Mouse (Mus musculus) midbrain, embryonic 14.5 days (tissue): ENCODE measurements around the gene Gm26657. TPM values are rescaled to one million over a fixed set of nuclear protein-coding genes. Genes with fewer than 3 reads are reported as not detected.

Experiments
- ATAC-seq: fragments of 200-750 bp; cut with Nextera tagmentation; 2 replicates; pipeline ENCODE4 v1.8.0; 2017; ENCODE audit warnings: moderate number of reproducible peaks, moderate library complexity; ENCODE audit not compliant: low FRiP score, low TSS enrichment
- DNase-seq: peaks from one replicate; pipeline ENCODE4 v3.0.0-alpha.2; 2015
- H3K27ac ChIP-seq: fragments of 300-500 bp; sonication (generic); replicated peaks from 2 replicates; pipeline ENCODE4 v1.5.1; 2014; ENCODE audit warnings: mild to moderate bottlenecking, low read depth, low read length, moderate library complexity
- H3K27me3 ChIP-seq: fragments of 300-500 bp; sonication (generic); 2 replicates; pipeline ENCODE4 v1.6.1; 2014; ENCODE audit warnings: low read length, control low read depth, mixed read lengths; ENCODE audit not compliant: control insufficient read depth, insufficient read depth
- H3K36me3 ChIP-seq: fragments of 300-500 bp; sonication (generic); 2 replicates; pipeline ENCODE4 v1.6.1; 2014; ENCODE audit warnings: low read length, control low read depth; ENCODE audit not compliant: control insufficient read depth, insufficient read depth
- H3K4me1 ChIP-seq: fragments of 300-500 bp; sonication (generic); 2 replicates; pipeline ENCODE4 v1.6.1; 2014; ENCODE audit warnings: mild to moderate bottlenecking, antibody characterized with exemption, low read length, control low read depth; ENCODE audit not compliant: control insufficient read depth, insufficient read depth
- H3K4me2 ChIP-seq: fragments of 300-500 bp; sonication (generic); 2 replicates; pipeline ENCODE4 v1.6.1; 2014; ENCODE audit warnings: mild to moderate bottlenecking, low read length, moderate library complexity
- H3K4me3 ChIP-seq: fragments of 300-500 bp; sonication (generic); replicated peaks from 2 replicates; pipeline ENCODE4 v1.5.1; 2014; ENCODE audit warnings: low read depth, low read length
- H3K9ac ChIP-seq: fragments of 300-500 bp; sonication (generic); replicated peaks from 2 replicates; pipeline ENCODE4 v1.6.1; 2014; ENCODE audit warnings: mild to moderate bottlenecking, low read length, moderate library complexity
- H3K9me3 ChIP-seq: fragments of 300-500 bp; sonication (generic); 2 replicates; pipeline ENCODE4 v1.6.1; 2016; ENCODE audit warnings: low read length, control low read depth, mixed read lengths; ENCODE audit not compliant: control insufficient read depth
- WGBS: fragments of 180-500 bp; shearing (Covaris S2); extraction: QIAGEN DNeasy Blood & Tissue Kit; methylation state at CpG from one replicate; pipeline ENCODE4 v1.1.7; 2014; 5-methylcytosine and 5-hydroxymethylcytosine counted together
- polyA plus RNA-seq: library from polyadenylated mRNA; unstranded; fragments of >200 nt; fragmentation: Nextera tagmentation; extraction: Ambion mirVana; gene quantifications from 2 replicates; pipeline ENCODE4 v1.2.1, GENCODE M21; 2014

Gene Gm26657
- polyA plus RNA-seq, 1 experiment from 2014 or later: not detected

DNA sequence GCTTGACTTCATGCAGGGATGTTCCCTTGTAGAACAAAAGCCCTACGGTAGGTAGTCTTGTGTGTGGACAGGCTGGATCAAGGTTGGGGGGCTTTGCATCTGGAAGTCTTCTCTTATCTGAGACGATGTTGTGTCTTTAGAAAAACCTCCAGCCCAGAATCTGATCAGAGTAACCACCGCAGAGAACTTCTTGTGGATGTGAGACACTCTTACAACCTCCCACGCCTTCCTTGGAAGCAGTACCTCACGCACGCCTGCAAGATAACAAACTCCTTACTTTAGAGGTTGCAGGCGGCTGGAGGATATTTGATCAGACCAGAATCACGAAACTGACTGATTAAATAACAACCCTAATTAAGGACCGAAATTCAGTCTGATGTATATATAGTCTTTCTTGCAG is 19.5 kb upstream of the Gm26657 start:
- 89% methylated on average over 9 of the region's 9 CpGs for WGBS
- ATAC-seq: no peak

DNA sequence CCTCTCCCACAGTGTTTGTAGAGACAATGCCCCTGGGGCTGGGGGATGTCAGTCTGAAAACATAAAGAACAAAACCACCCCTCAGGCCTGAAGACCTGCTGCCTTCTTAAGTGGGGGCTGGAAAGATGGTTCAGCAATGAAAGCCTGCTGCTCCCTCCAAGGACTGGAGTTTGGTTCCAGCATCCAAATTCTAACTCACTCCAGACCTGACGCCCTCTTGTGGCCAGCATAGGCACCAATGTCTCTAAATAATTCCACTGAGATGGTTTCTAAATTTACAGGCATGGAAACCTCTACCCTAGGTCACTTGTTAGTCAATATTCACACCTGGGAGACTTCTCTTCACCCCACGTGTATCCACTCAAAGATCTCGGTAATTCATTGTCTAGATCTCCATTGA is 18.4 kb upstream of the Gm26657 start:
- WGBS: 28% methylated on average over 3 of the region's 3 CpGs
- peak; percentile 39 for DNase-seq

More for the DNA sequence above, 19.5 kb upstream of the Gm26657 start:
- H3K9me3 ChIP-seq: no peaks in the 10 kb centered on the region
- no peak overlapping the region for H3K4me2 ChIP-seq
- no peaks in the 10 kb centered on the region for H3K36me3 ChIP-seq
- no peaks in the 10 kb centered on the region for H3K27me3 ChIP-seq
- H3K4me1 ChIP-seq: no peaks in the 10 kb centered on the region
- DNase-seq: no peak
- no peak overlapping the region for H3K4me3 ChIP-seq
- H3K9ac ChIP-seq: no peak overlapping the region
- no peak overlapping the region for H3K27ac ChIP-seq

DNA sequence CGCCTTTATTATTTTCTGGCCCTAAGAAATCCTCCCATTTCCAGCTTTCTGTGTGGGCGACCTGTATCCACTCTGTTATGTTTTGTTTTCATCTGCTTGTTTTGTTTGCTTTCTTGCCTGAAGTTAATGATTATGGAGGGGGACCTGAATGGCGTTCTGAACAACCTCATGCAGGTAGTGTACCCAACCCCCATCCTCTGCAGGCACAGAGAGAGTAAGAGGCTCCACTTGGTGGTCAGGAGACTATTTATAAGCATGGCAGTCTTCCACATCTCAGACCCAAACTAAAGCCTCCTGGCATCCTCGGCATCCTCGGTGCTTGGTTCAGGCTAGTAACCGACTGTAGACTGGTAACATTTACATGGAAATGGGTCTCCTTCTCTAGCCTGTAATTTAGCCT is 17.5 kb upstream of the Gm26657 start:
- no peak overlapping the region for H3K9ac ChIP-seq
- peaks cover under 1% of the 10 kb centered on the region; the same call in 1 of the 2 replicates for H3K9me3 ChIP-seq
- WGBS: 74% methylated on average over 6 of the region's 6 CpGs
- no peaks in the 10 kb centered on the region for H3K27me3 ChIP-seq
- H3K4me3 ChIP-seq: no peak overlapping the region
- H3K4me1 ChIP-seq: no peaks in the 10 kb centered on the region
- H3K4me2 ChIP-seq: no peak overlapping the region
- no peak overlapping the region for H3K27ac ChIP-seq
- DNase-seq (no peak), ATAC-seq (no peak)
- H3K36me3 ChIP-seq: no peaks in the 10 kb centered on the region

More for the DNA sequence above, 18.4 kb upstream of the Gm26657 start:
- Histone ChIP-seq H3K4me1 (no peaks in the 10 kb centered on the region), H3K4me2 (no peak overlapping the region), H3K27me3 (no peaks in the 10 kb centered on the region), H3K27ac (no peak overlapping the region), H3K9ac (no peak overlapping the region), H3K36me3 (no peaks in the 10 kb centered on the region), H3K9me3 (no peaks in the 10 kb centered on the region), H3K4me3 (no peak overlapping the region)
- no peak for ATAC-seq

DNA sequence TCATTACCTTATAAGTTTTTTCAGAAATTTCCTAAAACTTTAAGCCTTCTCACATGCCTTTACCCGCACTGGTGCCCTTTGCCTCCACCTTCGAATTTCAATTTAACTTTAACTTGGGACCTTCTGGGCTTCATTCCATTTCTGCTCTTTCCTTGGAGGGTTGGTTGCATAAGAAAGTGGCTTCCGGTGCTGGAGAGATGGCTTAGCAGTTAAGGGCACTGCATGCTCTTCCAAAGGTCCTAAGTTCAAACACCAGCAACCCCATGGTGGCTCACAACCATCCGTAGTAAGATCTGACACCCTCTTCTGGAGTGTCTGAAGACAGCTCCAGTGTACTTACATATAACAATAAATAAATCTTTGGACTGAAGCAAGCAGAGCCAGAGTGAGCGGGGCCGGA is 16.6 kb upstream of the Gm26657 start:
- Histone ChIP-seq H3K4me2 (no peak overlapping the region), H3K27ac (no peak overlapping the region), H3K4me3 (no peak overlapping the region), H3K4me1 (no peaks in the 10 kb centered on the region), H3K27me3 (no peaks in the 10 kb centered on the region), H3K9me3 (peaks cover 4% of the 10 kb centered on the region; the same call in 1 of the 2 replicates), H3K36me3 (no peaks in the 10 kb centered on the region), H3K9ac (no peak overlapping the region)
- 94% methylated on average over 6 of the region's 6 CpGs for WGBS
- no peak for ATAC-seq
- no peak for DNase-seq

DNA sequence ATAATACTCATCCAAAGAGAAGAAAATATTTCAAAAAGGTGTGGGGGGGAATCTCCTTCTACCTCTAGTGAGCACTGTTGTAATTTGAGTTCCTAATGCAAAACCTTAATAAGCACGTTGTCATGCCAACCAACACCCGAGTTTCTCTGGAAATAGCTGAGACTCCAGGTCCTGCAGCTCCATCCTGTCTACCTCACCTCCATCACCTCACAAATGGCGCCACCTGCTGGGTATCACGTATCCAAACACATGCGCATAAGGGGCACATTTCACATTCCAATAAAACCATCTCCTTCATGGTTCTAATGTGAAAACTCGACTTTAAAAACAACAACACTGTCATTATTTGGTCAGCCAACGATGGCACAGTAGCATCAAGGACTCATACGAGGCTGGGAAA is 14.0 kb upstream of the Gm26657 start:
- Histone ChIP-seq H3K9ac (no peak overlapping the region), H3K9me3 (peaks cover 4% of the 10 kb centered on the region; the same call in 1 of the 2 replicates), H3K27ac (no peak overlapping the region), H3K4me3 (no peak overlapping the region), H3K36me3 (no peaks in the 10 kb centered on the region), H3K4me2 (no peak overlapping the region), H3K4me1 (no peaks in the 10 kb centered on the region), H3K27me3 (no peaks in the 10 kb centered on the region)
- no peak for DNase-seq
- ATAC-seq: no peak
- WGBS: 60% methylated on average over 8 of the region's 8 CpGs

DNA sequence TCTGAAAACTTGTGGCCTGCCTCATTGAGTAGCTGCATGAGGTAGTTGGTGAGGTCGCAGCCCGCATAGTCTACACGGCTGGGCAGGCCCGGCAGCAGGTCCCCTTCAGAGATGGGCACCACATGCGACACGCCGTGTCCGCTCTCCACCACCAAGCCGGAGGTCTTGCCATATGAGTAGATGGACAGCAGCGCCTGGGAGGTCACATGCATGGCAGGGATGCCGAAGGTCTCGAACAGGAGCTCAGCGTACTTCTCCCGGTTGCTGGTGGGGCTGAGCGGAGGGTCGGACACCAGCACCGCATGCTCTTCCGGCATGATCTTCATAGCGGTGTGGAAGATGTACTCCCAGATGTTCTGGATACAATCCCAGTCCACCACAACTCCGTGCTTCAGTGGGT is 741 bp downstream of the Gm26657 start:
- Histone ChIP-seq H3K9ac (no peak overlapping the region), H3K4me2 (no peak overlapping the region), H3K36me3 (peaks cover 13% of the 10 kb centered on the region; the same call in 1 of the 2 replicates), H3K4me3 (no peak overlapping the region), H3K4me1 (no peaks in the 10 kb centered on the region), H3K9me3 (no peaks in the 10 kb centered on the region), H3K27me3 (no peaks in the 10 kb centered on the region), H3K27ac (no peak overlapping the region)
- WGBS: 94% methylated on average over 20 of the region's 20 CpGs
- DNase-seq (no peak), ATAC-seq (no peak)

DNA sequence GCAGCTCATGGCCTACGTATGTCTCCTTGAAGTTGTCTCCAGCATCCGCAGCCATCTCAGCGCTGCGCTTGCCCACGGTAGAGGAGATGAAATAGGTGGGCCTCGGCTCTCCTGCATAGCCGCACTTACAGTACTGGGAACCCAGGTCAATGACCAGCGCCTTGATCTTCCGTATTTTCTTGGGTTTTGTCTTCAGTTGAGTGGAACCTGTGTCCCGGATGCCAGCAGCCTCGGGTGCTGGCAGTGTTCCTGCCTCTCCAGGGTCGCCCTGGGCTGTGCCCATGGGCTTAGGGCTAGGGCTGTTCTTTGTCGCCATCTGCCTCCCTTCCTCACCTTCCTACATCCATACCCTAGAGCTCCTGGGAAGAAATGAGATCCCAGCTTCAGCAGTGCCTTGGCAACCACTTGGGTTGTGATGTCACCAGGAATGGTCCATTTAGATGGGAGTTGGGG is 1.2 kb downstream of the Gm26657 start, which contains the start of gene Actl7b:
Gene Actl7b (minus strand): TSS at position 403 of the 453 bp plus-strand sequence.
- Histone ChIP-seq H3K27me3 (no peaks in the 10 kb centered on the region), H3K9ac (no peak within 1 kb of the TSS)
- no peak for ATAC-seq

DNA sequence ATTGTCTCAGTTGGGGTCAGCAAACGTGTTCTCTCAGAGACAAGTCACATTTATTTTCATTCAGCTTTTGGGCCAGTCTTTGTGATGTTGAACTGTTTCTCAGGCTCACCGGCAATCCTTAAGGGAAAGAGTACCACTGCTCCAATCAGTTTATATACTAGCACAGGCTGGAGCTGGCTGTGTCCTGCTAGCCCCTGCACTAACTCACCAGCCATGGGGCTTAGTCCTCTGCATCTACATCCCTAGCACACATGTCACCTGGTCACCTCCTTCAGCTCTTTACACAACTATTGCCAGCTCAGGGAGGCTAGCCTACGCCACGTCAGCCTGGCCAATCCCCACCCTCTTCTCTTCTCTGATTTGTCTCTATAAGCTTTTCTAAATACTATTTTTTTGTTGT is 2.8 kb downstream of the Gm26657 start:
- WGBS: 88% methylated on average over 4 of the region's 4 CpGs
- ATAC-seq: no peak
- Histone ChIP-seq H3K4me3 (no peak overlapping the region), H3K9me3 (no peaks in the 10 kb centered on the region), H3K36me3 (peaks cover 26% of the 10 kb centered on the region), H3K27ac (no peak overlapping the region), H3K9ac (no peak overlapping the region), H3K4me2 (no peak overlapping the region), H3K4me1 (no peaks in the 10 kb centered on the region), H3K27me3 (no peaks in the 10 kb centered on the region)
- no peak for DNase-seq

More for the DNA sequence above, 1.2 kb downstream of the Gm26657 start, which contains the start of gene Actl7b:
- Histone ChIP-seq H3K4me2 (no peak within 1 kb of the TSS), H3K27ac (no peak within 1 kb of the TSS), H3K4me1 (no peaks in the 10 kb centered on the region), H3K4me3 (no peak within 1 kb of the TSS), H3K36me3 (peaks cover 16% of the 10 kb centered on the region; the same call in 1 of the 2 replicates), H3K9me3 (no peaks in the 10 kb centered on the region)
- WGBS: 94% methylated on average over 13 of the region's 13 CpGs
- no peak for DNase-seq

DNA sequence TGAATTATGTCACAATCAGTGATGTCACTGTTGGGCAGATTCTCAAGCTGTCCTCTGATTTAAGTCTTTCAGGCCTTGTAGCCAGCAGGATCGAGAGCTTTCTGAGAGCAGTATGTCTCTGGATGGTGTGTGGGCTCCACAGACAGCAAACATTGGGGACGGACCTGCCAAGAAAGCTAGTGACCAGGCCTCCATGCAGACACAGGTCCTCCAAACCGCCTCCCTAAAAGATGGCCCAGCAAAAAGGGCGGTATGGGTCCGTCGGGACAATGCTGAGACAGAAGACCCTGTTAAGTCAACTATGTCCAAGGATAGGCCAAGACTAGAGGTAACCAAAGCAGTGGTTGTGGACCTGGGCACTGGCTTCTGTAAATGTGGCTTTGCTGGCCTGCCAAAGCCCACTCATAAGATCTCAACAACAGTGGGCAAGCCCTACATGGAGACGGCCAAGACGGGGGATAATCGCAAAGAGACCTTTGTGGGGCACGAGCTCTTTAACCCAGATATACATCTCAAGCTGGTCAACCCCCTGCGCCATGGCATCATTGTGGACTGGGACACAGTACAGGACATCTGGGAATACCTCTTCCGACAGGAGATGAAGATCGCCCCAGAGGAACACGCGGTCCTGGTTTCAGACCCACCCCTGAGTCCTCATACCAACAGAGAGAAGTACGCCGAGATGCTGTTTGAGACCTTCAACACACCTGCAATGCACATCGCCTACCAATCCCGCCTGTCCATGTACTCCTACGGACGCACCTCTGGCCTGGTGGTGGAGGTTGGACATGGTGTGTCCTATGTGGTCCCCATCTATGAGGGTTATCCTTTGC is 3.7 kb downstream of the Gm26657 start, which contains the start of gene Actl7a:
Gene Actl7a (plus strand): TSS at position 51 of the 833 bp plus-strand sequence.
- Histone ChIP-seq H3K9ac (no peak within 1 kb of the TSS), H3K4me3 (no peak within 1 kb of the TSS), H3K4me2 (no peak within 1 kb of the TSS), H3K27me3 (no peaks in the 10 kb centered on the region), H3K36me3 (peaks cover 26% of the 10 kb centered on the region), H3K27ac (no peak within 1 kb of the TSS), H3K9me3 (no peaks in the 10 kb centered on the region), H3K4me1 (no peaks in the 10 kb centered on the region)
- DNase-seq (no peak), ATAC-seq (no peak)
- 96% methylated on average over 21 of the region's 21 CpGs for WGBS
